Mouse (Mus musculus): ENCODE data around the gene Tsfm. TPM values are rescaled to one million over a fixed set of nuclear protein-coding genes. Genes with fewer than 3 reads are reported as not detected.

The Tsfm gene
- total and polyA plus RNA-seq, 2 experiments from 2014 or later: 52.1 to 55.6 TPM

DNA sequence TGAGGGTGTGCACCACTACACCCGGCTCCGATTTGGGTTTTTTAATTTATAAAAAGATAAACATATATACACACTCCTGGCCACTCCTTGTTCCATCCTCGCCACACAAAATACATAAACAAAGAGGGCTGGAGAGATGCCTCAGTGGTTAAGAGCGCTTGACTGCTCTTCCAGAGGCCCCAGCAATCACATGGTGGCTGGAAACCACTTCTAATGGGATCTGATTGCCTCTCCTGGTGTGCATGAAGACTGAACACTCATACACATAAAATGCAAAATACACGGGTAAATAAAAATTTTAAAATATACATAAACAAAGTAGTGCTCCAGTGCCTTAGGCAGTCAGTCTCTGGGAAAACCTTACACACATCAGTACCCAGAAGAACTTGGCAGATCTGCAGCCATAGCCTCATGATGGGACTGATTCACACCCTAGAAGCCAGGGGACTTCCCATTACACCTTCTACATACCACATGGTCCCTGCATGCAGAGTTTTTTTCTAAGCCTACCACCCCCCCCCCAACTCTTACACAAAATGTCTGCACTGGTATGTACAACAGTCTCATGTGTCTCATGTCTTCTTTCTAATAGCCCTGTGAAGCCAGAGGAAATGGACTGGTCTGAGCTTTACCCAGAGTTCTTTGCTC lies 12.0 kb upstream of the Tsfm start:
- no peak for ATAC-seq
- no peak for DNase-seq

GRCm38 (mm10) chr10:127041774-127042338 lies 11.2 kb upstream of the Tsfm start:
- H3K9me3 ChIP-seq (ENCODE audit: low read length): no peaks in the 10 kb centered on the region
- ATAC-seq (peak; percentile 94), DNase-seq (peak; percentile 96)
- H3K4me1 ChIP-seq (ENCODE audit: insufficient read depth): peaks cover 6% of the 10 kb centered on the region
- H3K9ac ChIP-seq: peak overlapping the region; percentile 57
- peak; percentile 17; the same call in 1 of the 2 replicates for TF ChIP-seq CTCF (IDR thresholded peaks at IDR 0.05; ENCODE audit: low read depth)
- 1% methylated on average over 44 of the region's 44 CpGs for WGBS
- H3K36me3 ChIP-seq (ENCODE audit: insufficient read depth): 0 out of 2 replicates have a peak, but pooled peaks cover 3% of the 10 kb centered on the region
- H3K27me3 ChIP-seq (ENCODE audit: insufficient read depth, low read length): no peaks in the 10 kb centered on the region
- peak overlapping the region; percentile 76 for H3K4me3 ChIP-seq (ENCODE audit: low read depth, low read length)
- peak overlapping the region; percentile 97 for H3K4me2 ChIP-seq (ENCODE audit: low read depth)
- no peak overlapping the region; the same call in 1 of the 2 replicates for H3K27ac ChIP-seq (ENCODE audit: low read depth, low read length)

More for the DNA sequence above, 12.0 kb upstream of the Tsfm start:
- H3K9ac ChIP-seq: peak overlapping the region; percentile 57
- peak overlapping the region; percentile 76 for H3K4me3 ChIP-seq (ENCODE audit: low read depth, low read length)
- H3K4me1 ChIP-seq (ENCODE audit: insufficient read depth): peaks cover 6% of the 10 kb centered on the region
- no peaks in the 10 kb centered on the region for H3K27me3 ChIP-seq (ENCODE audit: insufficient read depth, low read length)
- no peak overlapping the region for H3K27ac ChIP-seq (ENCODE audit: low read depth, low read length)
- H3K4me2 ChIP-seq (ENCODE audit: low read depth): peak overlapping the region; percentile 97
- no peak for TF ChIP-seq CTCF (IDR thresholded peaks at IDR 0.05; ENCODE audit: low read depth)
- no peaks in the 10 kb centered on the region for H3K9me3 ChIP-seq (ENCODE audit: low read length)
- H3K36me3 ChIP-seq (ENCODE audit: insufficient read depth): 0 out of 2 replicates have a peak, but pooled peaks cover 3% of the 10 kb centered on the region
- WGBS: 16% methylated on average over 5 of the region's 5 CpGs

DNA sequence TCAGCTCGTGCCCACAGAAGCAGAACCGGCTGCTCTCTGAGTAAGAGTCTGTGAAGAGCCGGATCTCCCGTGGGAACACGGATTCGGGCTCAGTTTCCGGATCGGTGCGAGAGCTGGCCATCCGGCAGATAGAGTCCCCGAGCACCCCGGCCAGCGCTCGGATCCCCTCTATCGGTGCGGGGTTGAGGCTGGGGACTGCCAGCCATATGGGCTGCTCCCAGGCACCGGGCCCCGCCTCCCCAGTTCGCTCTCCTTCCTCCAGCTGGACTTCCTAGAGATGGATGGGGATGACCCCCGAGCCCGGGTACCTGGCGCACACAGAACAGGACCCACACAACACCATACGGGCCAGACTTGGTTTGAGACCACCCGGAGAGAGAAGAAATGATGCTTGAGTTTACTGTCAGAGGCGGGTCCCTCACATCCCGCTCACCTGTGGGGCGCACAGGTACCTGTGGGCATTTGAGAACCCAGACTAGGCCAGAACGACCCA lies 10.7 kb upstream of the Tsfm start, which contains the start of the genes Mettl1 and Eef1akmt3:
Gene Mettl1 (plus strand): TSS at position 141 of the 493 bp plus-strand sequence.
Gene Eef1akmt3 (minus strand): TSS at position 240 of the 493 bp plus-strand sequence.
- H3K27ac ChIP-seq (ENCODE audit: low read depth, low read length): no peak within 1 kb of the TSS; the same call in 1 of the 2 replicates
- WGBS: under 1% methylated on average over 28 of the region's 28 CpGs
- DNase-seq: no peak

DNA sequence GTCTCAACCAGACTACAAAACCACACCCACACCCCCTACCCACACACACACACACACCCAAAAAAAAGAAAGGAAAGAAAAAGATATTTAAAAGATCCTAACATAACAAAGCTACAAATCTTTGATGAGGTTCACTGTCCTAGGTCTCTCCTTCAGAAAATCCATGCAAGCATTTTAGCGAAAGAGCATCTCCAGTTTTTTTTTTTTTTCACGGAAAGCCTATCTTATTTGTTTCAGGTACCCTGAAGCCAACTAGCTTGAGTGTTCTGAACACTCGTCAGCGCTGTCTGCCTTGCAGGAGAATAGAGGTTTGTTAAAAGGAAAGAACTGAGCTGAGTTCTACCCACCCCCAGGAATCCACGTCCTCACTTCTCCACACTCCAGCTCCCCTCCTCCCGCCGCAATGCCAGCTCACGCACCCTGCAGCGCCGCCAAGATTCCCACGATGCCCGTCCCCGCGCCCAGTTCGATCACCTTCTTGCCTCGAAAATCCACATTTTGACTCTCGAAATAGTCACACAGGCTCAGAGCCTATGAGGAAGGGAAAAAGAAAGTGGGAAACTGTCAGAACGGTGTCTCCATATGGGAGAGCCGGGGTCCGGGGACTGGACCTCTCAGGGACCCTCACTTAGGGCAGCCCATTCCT lies 10.1 kb upstream of the Tsfm start:
- Histone ChIP-seq H3K9me3 (ENCODE audit: low read length) (no peaks in the 10 kb centered on the region), H3K27me3 (ENCODE audit: insufficient read depth, low read length) (no peaks in the 10 kb centered on the region), H3K4me3 (ENCODE audit: low read depth, low read length) (peak overlapping the region; percentile 76), H3K36me3 (ENCODE audit: insufficient read depth) (0 out of 2 replicates have a peak, but pooled peaks cover 3% of the 10 kb centered on the region), H3K9ac (peak overlapping the region; percentile 57), H3K4me1 (ENCODE audit: insufficient read depth) (peaks cover 6% of the 10 kb centered on the region), H3K27ac (ENCODE audit: low read depth, low read length) (no peak overlapping the region), H3K4me2 (ENCODE audit: low read depth) (peak overlapping the region; percentile 97)
- ATAC-seq (no peak; the same call in 1 of the 2 replicates), DNase-seq (no peak)
- WGBS: under 1% methylated on average over 20 of the region's 20 CpGs
- TF ChIP-seq CTCF (IDR thresholded peaks at IDR 0.05; ENCODE audit: low read depth): no peak

More for the DNA sequence above, 10.7 kb upstream of the Tsfm start, which contains the start of the genes Mettl1 and Eef1akmt3:
- ATAC-seq: peak; percentile 55
- Histone ChIP-seq H3K9me3 (ENCODE audit: low read length) (no peaks in the 10 kb centered on the region), H3K4me2 (ENCODE audit: low read depth) (peak within 1 kb of the TSS; percentile 97), H3K27me3 (ENCODE audit: insufficient read depth, low read length) (no peaks in the 10 kb centered on the region), H3K9ac (peak within 1 kb of the TSS; percentile 57), H3K36me3 (ENCODE audit: insufficient read depth) (0 out of 2 replicates have a peak, but pooled peaks cover 3% of the 10 kb centered on the region), H3K4me3 (ENCODE audit: low read depth, low read length) (peak within 1 kb of the TSS; percentile 76), H3K4me1 (ENCODE audit: insufficient read depth) (peaks cover 6% of the 10 kb centered on the region)
- TF ChIP-seq CTCF (IDR thresholded peaks at IDR 0.05; ENCODE audit: low read depth): no peak

- Histone ChIP-seq H3K36me3 (ENCODE audit: insufficient read depth) (no peaks in the 10 kb centered on the region), H3K9ac (no peak overlapping the region), H3K27me3 (ENCODE audit: insufficient read depth, low read length) (no peaks in the 10 kb centered on the region), H3K4me2 (ENCODE audit: low read depth) (no peak overlapping the region), H3K4me3 (ENCODE audit: low read depth, low read length) (no peak overlapping the region), H3K9me3 (ENCODE audit: low read length) (no peaks in the 10 kb centered on the region), H3K27ac (ENCODE audit: low read depth, low read length) (no peak overlapping the region), H3K4me1 (ENCODE audit: insufficient read depth) (peaks cover 5% of the 10 kb centered on the region)
- no peak for ATAC-seq
- DNase-seq: no peak
- TF ChIP-seq CTCF (IDR thresholded peaks at IDR 0.05; ENCODE audit: low read depth): no peak
- 71% methylated on average over 12 of the region's 12 CpGs for WGBS
Measured at GRCm38 (mm10) chr10:127037641-127038040, 7.0 kb upstream of the Tsfm start.

DNA sequence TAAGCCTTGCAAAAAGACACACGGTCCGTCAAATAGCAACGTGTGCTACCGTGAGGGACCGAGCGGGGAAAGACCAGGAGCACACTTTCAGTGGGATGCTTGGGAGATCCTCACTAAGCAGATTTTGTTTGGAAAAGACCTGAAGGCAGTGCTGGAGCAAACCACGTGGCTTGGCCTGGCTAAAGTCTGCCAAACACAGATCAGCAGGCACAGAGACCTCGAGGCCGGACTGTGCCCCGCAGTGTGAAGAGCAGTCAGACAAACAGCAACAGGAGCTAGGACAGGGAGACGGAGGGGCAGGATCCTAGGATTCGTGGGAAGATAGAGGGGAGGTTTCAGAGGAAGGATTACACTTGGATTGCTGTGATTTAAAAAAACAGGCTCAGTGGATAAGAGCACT lies 5.6 kb upstream of the Tsfm start:
- H3K4me3 ChIP-seq (ENCODE audit: low read depth, low read length): no peak overlapping the region
- no peak overlapping the region for H3K9ac ChIP-seq
- H3K9me3 ChIP-seq (ENCODE audit: low read length): no peaks in the 10 kb centered on the region
- ATAC-seq: no peak
- no peaks in the 10 kb centered on the region for H3K4me1 ChIP-seq (ENCODE audit: insufficient read depth)
- H3K36me3 ChIP-seq (ENCODE audit: insufficient read depth): no peaks in the 10 kb centered on the region
- DNase-seq: no peak
- TF ChIP-seq CTCF (IDR thresholded peaks at IDR 0.05; ENCODE audit: low read depth): no peak
- no peaks in the 10 kb centered on the region for H3K27me3 ChIP-seq (ENCODE audit: insufficient read depth, low read length)
- 84% methylated on average over 12 of the region's 12 CpGs for WGBS
- no peak overlapping the region for H3K27ac ChIP-seq (ENCODE audit: low read depth, low read length)
- no peak overlapping the region for H3K4me2 ChIP-seq (ENCODE audit: low read depth)
